8 mouse cellular contexts compared by ENCODE assay signal in the genomic region with DNA sequence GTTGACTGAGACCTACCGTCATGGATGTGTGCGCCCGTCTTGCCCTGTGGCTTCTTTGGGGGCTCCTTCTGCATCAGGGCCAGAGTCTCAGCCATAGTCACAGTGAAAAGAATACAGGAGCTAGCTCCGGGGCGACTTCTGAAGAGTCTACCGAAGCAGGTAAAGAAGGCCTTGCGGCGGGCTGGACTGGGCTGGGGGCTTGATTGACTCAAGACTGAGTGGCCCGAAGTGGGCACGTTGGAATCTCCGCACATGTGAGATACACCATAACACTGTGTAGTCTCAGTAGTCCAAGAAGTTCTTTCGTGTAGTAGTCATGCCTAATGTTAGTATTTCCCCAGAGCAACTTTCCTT. TPM values are rescaled to one million over a fixed set of nuclear protein-coding genes. Genes with fewer than 3 reads are reported as not detected.
A peak's percentile ranks its signal among the peaks of the same experiment; 100 is the strongest.
DNase-seq lines count a peak whose midpoint lies in the region; ATAC-seq and TF ChIP-seq lines count a peak whose summit lies in the region.

No protein-coding gene starts in this region.

- H3K9ac ChIP-seq in kidney, embryonic 15.5 days: peak overlapping the region; percentile 78
- peak overlapping the region; percentile 58 for H3K9ac ChIP-seq in hindbrain, embryonic 14.5 days
- peak overlapping the region; percentile 66 for H3K9ac ChIP-seq in midbrain, embryonic 14.5 days (replicated peaks; ENCODE audit: low read length)

- H3K27me3 ChIP-seq in kidney, embryonic 15.5 days: peaks cover 15% of the 10 kb centered on the region
- peaks cover 8% of the 10 kb centered on the region; the same call in 1 of the 2 replicates for H3K27me3 ChIP-seq in hindbrain, embryonic 14.5 days (ENCODE audit: control insufficient read depth, insufficient read depth, low read length)
- H3K27me3 ChIP-seq in midbrain, embryonic 14.5 days (ENCODE audit: control insufficient read depth, insufficient read depth, low read length): 0 out of 2 replicates have a peak, but pooled peaks cover 4% of the 10 kb centered on the region

- no peak for TF ChIP-seq POLR2A in brain, embryonic 14.5 days (IDR thresholded peaks at IDR 0.05; ENCODE audit: borderline replicate concordance, extremely low read depth, insufficient read depth, insufficient read length, poor library complexity, severe bottlenecking)

- no peak overlapping the region for H3K27ac ChIP-seq in kidney, embryonic 15.5 days
- no peak overlapping the region for H3K27ac ChIP-seq in hindbrain, embryonic 14.5 days
- H3K27ac ChIP-seq in midbrain, embryonic 14.5 days (replicated peaks; ENCODE audit: low read depth, low read length): no peak overlapping the region

- TF ChIP-seq CTCF in brain, embryonic 14.5 days (IDR thresholded peaks at IDR 0.05; ENCODE audit: borderline replicate concordance, extremely low read depth, insufficient read depth, insufficient read length): no peak

- 6% methylated on average over 12 of the region's 12 CpGs for WGBS in kidney, embryonic 15.5 days
- 7% methylated on average over 12 of the region's 12 CpGs for WGBS in hindbrain, embryonic 14.5 days
- WGBS in midbrain, embryonic 14.5 days: 5% methylated on average over 12 of the region's 12 CpGs

- ATAC-seq in kidney, embryonic 15.5 days (replicated peaks; ENCODE audit: low FRiP score): no peak
- ATAC-seq in hindbrain, embryonic 14.5 days (ENCODE audit: low FRiP score): no peak
- no peak for ATAC-seq in midbrain, embryonic 14.5 days (ENCODE audit: low FRiP score, low TSS enrichment)

- H3K4me2 ChIP-seq in kidney, embryonic 15.5 days: peak overlapping the region; percentile 96
- H3K4me2 ChIP-seq in hindbrain, embryonic 14.5 days (replicated peaks): peak overlapping the region; percentile 97
- peak overlapping the region; percentile 96 for H3K4me2 ChIP-seq in midbrain, embryonic 14.5 days (ENCODE audit: low read length)

- H3K4me1 ChIP-seq in kidney, embryonic 15.5 days: peaks cover 10% of the 10 kb centered on the region
- H3K4me1 ChIP-seq in hindbrain, embryonic 14.5 days (replicated peaks; ENCODE audit: control insufficient read depth, insufficient read depth, low read length): peaks cover 18% of the 10 kb centered on the region
- H3K4me1 ChIP-seq in midbrain, embryonic 14.5 days (ENCODE audit: control insufficient read depth, insufficient read depth, low read length): peaks cover 6% of the 10 kb centered on the region

- DNase-seq in kidney, adult 8-10 months: no peak
- DNase-seq in brain, embryonic 14.5 days (ENCODE audit: low read depth): peak; percentile 13
- no peak for DNase-seq in hindbrain, embryonic 14.5 days (ENCODE audit: low spot score)
- DNase-seq in midbrain, embryonic 14.5 days: no peak
- no peak for DNase-seq in urinary bladder, postnatal 4 days (ENCODE audit: low spot score in 2 of 2)
- DNase-seq in gastrocnemius, postnatal 4 days (ENCODE audit: low spot score in 2 of 2): no peak
- DNase-seq in adipocyte (ENCODE audit: low spot score): no peak

- no peaks in the 10 kb centered on the region for H3K9me3 ChIP-seq in kidney, embryonic 15.5 days (replicated peaks)
- no peaks in the 10 kb centered on the region for H3K9me3 ChIP-seq in hindbrain, embryonic 14.5 days (ENCODE audit: control insufficient read depth, low read length)
- no peaks in the 10 kb centered on the region for H3K9me3 ChIP-seq in midbrain, embryonic 14.5 days (ENCODE audit: control insufficient read depth, low read length)

- H3K4me3 ChIP-seq in kidney, embryonic 15.5 days (replicated peaks): peak overlapping the region; percentile 87
- peak overlapping the region; percentile 88 for H3K4me3 ChIP-seq in hindbrain, embryonic 14.5 days (replicated peaks; ENCODE audit: low read length)
- H3K4me3 ChIP-seq in midbrain, embryonic 14.5 days (replicated peaks; ENCODE audit: low read depth, low read length): peak overlapping the region; percentile 86

- H3K36me3 ChIP-seq in kidney, embryonic 15.5 days: no peaks in the 10 kb centered on the region
- H3K36me3 ChIP-seq in hindbrain, embryonic 14.5 days (replicated peaks; ENCODE audit: control insufficient read depth, insufficient read depth): no peaks in the 10 kb centered on the region
- no peaks in the 10 kb centered on the region for H3K36me3 ChIP-seq in midbrain, embryonic 14.5 days (ENCODE audit: control insufficient read depth, insufficient read depth, low read length)

RNA-seq across cellular contexts. Expression of a gene that starts 0.8 kb away (rescaled TPM):
- polyA plus RNA-seq in kidney, embryonic 15.5 days (2015; fragmentation: Nextera tagmentation; extraction: Ambion mirVana): 14.8 and 16.2 TPM in 2 replicates
- polyA plus RNA-seq in brain, embryonic 14.5 days (2012; rRNA removed): 18.6 and 22.9 TPM in 2 replicates
- polyA plus RNA-seq in hindbrain, embryonic 14.5 days (2014; fragmentation: Nextera tagmentation; extraction: Ambion mirVana): 15.2 and 15.4 TPM in 2 replicates
- polyA plus RNA-seq in midbrain, embryonic 14.5 days (2014; fragmentation: Nextera tagmentation; extraction: Ambion mirVana): 9.5 and 11.3 TPM in 2 replicates
- 100 to 1,000 TPM; 248 to 260 TPM for total RNA-seq in gastrocnemius, postnatal 4 days (2021)

RNA-seq across cellular contexts. Expression of a gene that starts 12.5 kb away (rescaled TPM):
- 53.1 and 59.1 TPM in 2 replicates for polyA plus RNA-seq in kidney, embryonic 15.5 days (2015; fragmentation: Nextera tagmentation; extraction: Ambion mirVana)
- polyA plus RNA-seq in brain, embryonic 14.5 days (2012; rRNA removed): 12.5 and 18.0 TPM in 2 replicates
- polyA plus RNA-seq in hindbrain, embryonic 14.5 days (2014; fragmentation: Nextera tagmentation; extraction: Ambion mirVana): 20.3 and 20.5 TPM in 2 replicates
- 9.7 and 15.7 TPM in 2 replicates for polyA plus RNA-seq in midbrain, embryonic 14.5 days (2014; fragmentation: Nextera tagmentation; extraction: Ambion mirVana)
- 10 to 100 TPM; 42.9 to 43.5 TPM for total RNA-seq in gastrocnemius, postnatal 4 days (2021)

RNA-seq across cellular contexts. Expression of a gene that starts 58.4 kb away (rescaled TPM):
- polyA plus RNA-seq in kidney, embryonic 15.5 days (2015; fragmentation: Nextera tagmentation; extraction: Ambion mirVana): 72.3 and 75.2 TPM in 2 replicates
- polyA plus RNA-seq in brain, embryonic 14.5 days (2012; rRNA removed): 59.4 and 67.0 TPM in 2 replicates
- polyA plus RNA-seq in hindbrain, embryonic 14.5 days (2014; fragmentation: Nextera tagmentation; extraction: Ambion mirVana): 63.9 and 65.0 TPM in 2 replicates
- polyA plus RNA-seq in midbrain, embryonic 14.5 days (2014; fragmentation: Nextera tagmentation; extraction: Ambion mirVana): 47.9 and 55.8 TPM in 2 replicates
- 10 to 100 TPM; 42.7 to 42.8 TPM for total RNA-seq in gastrocnemius, postnatal 4 days (2021)

RNA-seq across cellular contexts. Expression of a gene that starts 58.4 kb away (rescaled TPM):
- 39.0 TPM in 2 replicates for polyA plus RNA-seq in kidney, embryonic 15.5 days (2015; fragmentation: Nextera tagmentation; extraction: Ambion mirVana)
- polyA plus RNA-seq in brain, embryonic 14.5 days (2012; rRNA removed): 18.7 and 26.0 TPM in 2 replicates
- polyA plus RNA-seq in hindbrain, embryonic 14.5 days (2014; fragmentation: Nextera tagmentation; extraction: Ambion mirVana): 24.4 and 25.8 TPM in 2 replicates
- 22.2 and 28.5 TPM in 2 replicates for polyA plus RNA-seq in midbrain, embryonic 14.5 days (2014; fragmentation: Nextera tagmentation; extraction: Ambion mirVana)
- 10 to 100 TPM; 41.2 to 43.6 TPM for total RNA-seq in gastrocnemius, postnatal 4 days (2021)
